Mouse (Mus musculus): ENCODE data around the gene Tubg2. TPM values are rescaled to one million over a fixed set of nuclear protein-coding genes. Genes with fewer than 3 reads are reported as not detected.

Gene Tubg2
- total RNA-seq, 2 experiments from 2014 or later: 39.9 to 40.7 TPM

GRCm38 (mm10) chr11:101196175-101196574 is 40.5 kb downstream of the Tubg2 start:
- DNase-seq: no peak

GRCm38 (mm10) chr11:101199555-101199954 is 43.8 kb downstream of the Tubg2 start:
- DNase-seq: no peak

- DNase-seq: no peak
Measured at GRCm38 (mm10) chr11:101200986-101201385, 45.3 kb downstream of the Tubg2 start.

Small RNA genes lying within 50 kb of the gene (microRNA-seq; reads per million reads assigned to microRNA genes)
- gene Gm27626: 0 reads per million in 2 experiments

Other genes with a start within 250 kb of the Tubg2 start
- 10 to 100 TPM; 34.2 to 44.7 TPM for gene Stat3, start 216.4 kb upstream of the Tubg2 start, total RNA-seq (2021)
- gene Cavin1, start 185.0 kb upstream of the Tubg2 start, total RNA-seq (2021): 10 to 100 TPM; 12.4 to 14.5 TPM
- gene Atp6v0a1, start 146.5 kb upstream of the Tubg2 start, total RNA-seq (2021): 100 to 1,000 TPM; 464 to 482 TPM
- gene Naglu, start 85.9 kb upstream of the Tubg2 start, total RNA-seq (2021): 1 to 10 TPM; 7.2 to 9.1 TPM
- 1 to 10 TPM in 1 of 2 experiments, under 1 TPM in 1; 0.67 to 1.7 TPM for gene Hsd17b1, start 77.5 kb upstream of the Tubg2 start, total RNA-seq (2021)
- 10 to 100 TPM; 27.0 to 28.0 TPM for gene Coasy, start 73.3 kb upstream of the Tubg2 start, total RNA-seq (2021)
- gene Mlx, start 68.6 kb upstream of the Tubg2 start, total RNA-seq (2021): 10 to 100 TPM; 42.1 to 53.7 TPM
- 1 to 10 TPM; 3.6 to 3.9 TPM for gene Psmc3ip, start 60.5 kb upstream of the Tubg2 start, total RNA-seq (2021)
- gene Retreg3, start 36.0 kb upstream of the Tubg2 start, total RNA-seq (2021): 10 to 100 TPM; 58.7 to 61.1 TPM
- gene Tubg1, start 36.0 kb upstream of the Tubg2 start, total RNA-seq (2021): 10 to 100 TPM; 39.7 to 41.8 TPM
- 100 to 1,000 TPM; 168 to 169 TPM for gene Cntnap1, start 14.6 kb downstream of the Tubg2 start, total RNA-seq (2021)
- 10 to 100 TPM; 12.5 to 14.8 TPM for gene Plekhh3, start 15.4 kb downstream of the Tubg2 start, total RNA-seq (2021)
- not detected for gene Ccr10, start 19.5 kb downstream of the Tubg2 start, total RNA-seq (2021)
- gene Ezh1, start 70.6 kb downstream of the Tubg2 start, total RNA-seq (2021): 10 to 100 TPM; 65.9 to 77.2 TPM
- 10 to 100 TPM; 63.7 to 68.0 TPM for gene Ramp2, start 90.1 kb downstream of the Tubg2 start, total RNA-seq (2021)
- gene Vps25, start 97.8 kb downstream of the Tubg2 start, total RNA-seq (2021): 10 to 100 TPM; 63.0 to 66.0 TPM
- 1 to 10 TPM; 6.4 to 8.3 TPM for gene Wnk4, start 104.7 kb downstream of the Tubg2 start, total RNA-seq (2021)
- gene Cntd1, start 123.1 kb downstream of the Tubg2 start, total RNA-seq (2021): under 1 TPM; 0.58 to 0.67 TPM
- gene Coa3, start 123.2 kb downstream of the Tubg2 start, total RNA-seq (2021): 100 to 1,000 TPM in 1 of 2 experiments, 10 to 100 TPM in 1; 96.7 to 113 TPM
- 100 to 1,000 TPM; 217 to 238 TPM for gene Becn1, start 146.4 kb downstream of the Tubg2 start, total RNA-seq (2021)
- gene Psme3, start 160.3 kb downstream of the Tubg2 start, total RNA-seq (2021): 100 to 1,000 TPM; 121 to 122 TPM
- 1 to 10 TPM; 8.4 to 9.7 TPM for gene Aoc2, start 169.2 kb downstream of the Tubg2 start, total RNA-seq (2021)
- 1 to 10 TPM in 1 of 2 experiments, under 1 TPM in 1; 0.62 to 1.4 TPM for gene Aoc3, start 174.7 kb downstream of the Tubg2 start, total RNA-seq (2021)
- gene G6pc, start 211.7 kb downstream of the Tubg2 start, total RNA-seq (2021): not detected